Mouse (Mus musculus): ENCODE results near the gene Rrp12. TPM values are rescaled to one million over a fixed set of nuclear protein-coding genes. Genes with fewer than 3 reads are reported as not detected.
"Not testable (repeated sequence)": the region's sequence is repeated elsewhere in the genome, so short reads cannot be mapped to it uniquely, and the experiment has no call there.

The Rrp12 gene
- polyA plus RNA-seq, 1 experiment from 2014 or later: 23.5 TPM

DNA sequence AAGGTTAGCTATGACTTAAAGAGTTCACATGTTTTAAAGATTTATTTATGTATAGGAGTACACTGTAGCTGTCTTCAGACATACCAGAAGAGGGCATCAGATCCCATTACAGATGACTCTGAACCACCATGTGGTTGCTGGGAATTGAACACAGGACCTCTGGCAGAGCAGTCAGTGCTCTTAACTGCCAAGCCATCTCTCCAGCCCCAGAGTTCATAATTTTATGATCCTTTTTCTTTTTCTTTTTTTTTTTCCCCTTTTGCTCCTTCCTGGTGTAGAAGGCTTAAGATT, 18.6 kb upstream of the Rrp12 start:
- Histone ChIP-seq H3K4me1 (peaks cover 15% of the 10 kb centered on the region), H3K36me3 (peaks cover 29% of the 10 kb centered on the region), H3K4me2 (replicated peaks) (peak overlapping the region; percentile 78)
- H3K9me3 ChIP-seq; H3K9ac ChIP-seq; ATAC-seq (ENCODE audit: insufficient number of reproducible peaks, insufficient read depth, low FRiP score, low TSS enrichment); H3K4me3 ChIP-seq; H3K27me3 ChIP-seq; H3K27ac ChIP-seq: not testable (repeated sequence)

DNA sequence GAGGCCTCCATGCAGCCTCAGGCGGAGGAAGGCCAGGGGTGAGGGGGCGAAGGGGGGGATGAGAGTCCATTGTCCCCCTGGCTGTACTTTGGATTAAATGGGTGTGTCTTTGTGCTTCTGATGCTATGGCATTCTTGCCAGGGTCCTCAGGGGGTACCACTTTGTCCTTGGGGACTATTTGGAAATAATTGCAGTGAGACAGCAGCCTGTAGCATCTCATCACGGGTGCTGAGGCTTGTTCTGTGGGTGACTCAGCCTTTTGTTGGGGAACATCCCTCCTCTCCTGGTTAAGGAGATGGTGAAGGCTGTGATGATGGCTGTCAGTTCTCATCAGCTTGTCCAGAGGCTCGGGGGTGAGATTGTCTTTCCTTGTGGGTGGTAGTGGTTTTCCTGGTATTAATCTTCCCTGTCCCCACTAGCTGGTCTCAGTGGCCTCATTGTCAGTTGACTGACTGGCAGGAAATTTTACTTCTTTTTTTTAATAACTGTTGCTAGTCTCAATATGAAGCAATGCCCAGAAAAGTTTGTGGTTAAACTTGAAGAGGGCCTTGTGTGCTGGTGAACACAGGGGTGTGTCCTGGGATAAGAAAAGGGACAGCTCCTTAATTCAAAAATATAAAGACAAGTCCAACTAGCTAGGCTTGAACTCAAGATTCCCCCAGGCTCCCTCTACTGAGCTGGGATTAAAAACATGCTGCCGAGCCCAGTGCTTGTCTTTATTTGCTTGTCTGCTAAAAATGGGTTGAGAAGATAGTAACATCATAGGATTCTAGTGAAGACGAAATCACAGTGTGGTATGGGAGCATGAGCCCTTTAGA, 18.0 kb upstream of the Rrp12 start:
- Histone ChIP-seq H3K9ac (peak overlapping the region; percentile 85), H3K9me3 (no peaks in the 10 kb centered on the region), H3K27ac (no peak overlapping the region), H3K27me3 (no peaks in the 10 kb centered on the region), H3K4me3 (peak overlapping the region; percentile 76), H3K36me3 (peaks cover 24% of the 10 kb centered on the region), H3K4me2 (replicated peaks) (peak overlapping the region; percentile 78), H3K4me1 (peaks cover 15% of the 10 kb centered on the region)
- 37% methylated on average over 6 of the region's 6 CpGs for WGBS
- no peak for ATAC-seq (ENCODE audit: insufficient number of reproducible peaks, insufficient read depth, low FRiP score, low TSS enrichment)

DNA sequence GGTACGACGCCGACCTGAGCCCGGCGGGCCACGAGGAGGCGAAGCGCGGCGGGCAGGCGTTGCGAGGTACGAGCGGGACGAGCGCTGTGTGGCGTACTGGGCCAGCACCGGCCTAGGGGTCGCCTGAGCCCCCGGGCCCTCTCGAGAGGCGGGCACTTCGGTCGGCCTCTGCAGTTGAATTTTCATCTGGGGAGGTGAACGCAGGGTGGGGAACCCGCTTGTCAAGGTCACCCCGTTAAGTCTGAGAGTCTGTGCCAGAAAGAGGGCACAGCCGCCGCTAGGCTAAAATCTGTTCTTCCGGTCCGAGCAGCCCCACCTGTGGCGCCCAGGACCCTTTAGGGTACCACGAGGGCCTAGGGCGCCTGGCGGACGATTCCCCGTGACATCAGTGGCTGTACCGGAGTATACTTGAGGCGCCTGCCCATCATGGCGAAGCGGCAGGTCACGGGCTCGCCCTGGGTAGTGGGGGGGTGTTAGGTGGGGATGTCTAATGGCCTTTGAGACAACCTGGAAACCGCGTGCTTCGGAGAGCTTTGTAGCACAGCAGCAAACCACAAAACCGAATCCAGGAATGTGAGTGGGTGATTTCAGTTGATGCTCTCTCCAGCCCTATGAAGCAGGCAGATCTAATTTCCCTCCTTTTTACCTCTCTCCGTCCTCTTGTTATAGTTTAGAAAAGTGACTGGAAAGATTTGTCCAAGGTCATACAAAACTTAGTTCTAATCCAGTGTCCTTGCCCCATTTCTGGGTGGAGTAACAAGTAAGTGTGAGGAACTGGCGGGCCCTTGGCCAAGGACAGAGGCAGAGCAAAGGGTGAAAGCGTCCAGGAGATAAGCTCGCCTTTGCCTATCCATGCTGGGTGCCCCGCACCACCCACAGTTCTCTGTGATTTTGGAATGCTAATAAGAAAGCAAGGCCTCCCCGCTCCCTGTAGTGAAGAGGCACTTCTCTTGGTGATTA, 16.4 kb upstream of the Rrp12 start:
- Histone ChIP-seq H3K4me2 (replicated peaks) (peak overlapping the region; percentile 78), H3K4me1 (peaks cover 15% of the 10 kb centered on the region), H3K4me3 (peak overlapping the region; percentile 76), H3K27me3 (no peaks in the 10 kb centered on the region), H3K9ac (peak overlapping the region; percentile 85), H3K36me3 (peaks cover 17% of the 10 kb centered on the region), H3K9me3 (no peaks in the 10 kb centered on the region), H3K27ac (peak overlapping the region; percentile 91)
- ATAC-seq (ENCODE audit: insufficient number of reproducible peaks, insufficient read depth, low FRiP score, low TSS enrichment): peak; percentile 60; the same call in 1 of the 2 replicates
- under 1% methylated on average over 53 of the region's 53 CpGs for WGBS

DNA sequence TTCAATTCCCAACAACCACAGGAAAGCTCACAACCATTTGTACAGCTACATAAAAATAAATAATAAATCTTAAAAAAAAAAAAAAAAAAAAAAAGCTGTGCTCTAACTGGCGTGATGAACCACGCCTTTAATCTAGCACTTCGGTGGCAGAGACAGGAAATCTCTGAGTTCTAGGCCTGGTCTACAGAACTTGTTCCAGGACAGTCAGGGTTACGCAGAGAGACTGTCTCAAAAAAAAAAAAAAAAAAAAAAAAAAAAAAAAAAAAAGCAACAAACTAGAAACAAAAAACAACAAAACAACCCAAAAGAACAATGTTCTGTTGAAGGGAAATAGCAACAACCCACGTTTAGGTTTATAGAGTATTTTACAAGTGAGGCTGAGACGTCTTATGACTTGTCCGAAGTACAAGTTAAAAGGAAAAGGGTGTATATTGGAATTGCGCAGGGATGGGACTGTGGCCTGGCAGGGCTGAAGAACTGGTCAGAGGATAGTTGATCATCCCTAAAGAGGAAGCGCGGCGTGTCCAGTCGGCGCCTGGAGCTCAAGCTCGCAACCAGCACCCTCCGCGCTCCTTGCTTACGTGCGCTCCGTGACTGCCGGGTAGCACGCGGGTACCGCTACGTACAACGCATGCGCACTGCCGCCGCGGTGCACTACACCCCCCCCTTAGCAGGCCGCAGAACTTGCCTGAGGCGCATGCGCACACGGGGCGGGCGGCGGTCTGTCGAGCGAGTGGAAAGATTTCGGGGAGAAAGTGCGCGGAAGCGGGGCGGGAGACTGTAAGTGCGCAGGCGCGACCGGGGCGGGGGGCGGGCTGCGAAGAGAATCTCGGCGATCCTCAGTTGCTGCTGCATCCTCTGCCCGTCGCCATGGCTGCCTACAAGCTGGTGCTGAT, 15.5 kb upstream of the Rrp12 start, which contains the start of gene Pgam1:
Gene Pgam1, plus strand, starts transcription at position 746 of the 896 bp plus-strand sequence.
- ATAC-seq (ENCODE audit: insufficient number of reproducible peaks, insufficient read depth, low FRiP score, low TSS enrichment): peak; percentile 81
- Histone ChIP-seq H3K4me2 (replicated peaks) (peak within 1 kb of the TSS; percentile 78), H3K36me3 (peaks cover 8% of the 10 kb centered on the region), H3K4me3 (peak within 1 kb of the TSS; percentile 76), H3K9me3 (no peaks in the 10 kb centered on the region), H3K27me3 (no peaks in the 10 kb centered on the region), H3K4me1 (peaks cover 15% of the 10 kb centered on the region), H3K27ac (peak within 1 kb of the TSS; percentile 91), H3K9ac (peak within 1 kb of the TSS; percentile 85)
- 6% methylated on average over 53 of the region's 54 CpGs for WGBS

DNA sequence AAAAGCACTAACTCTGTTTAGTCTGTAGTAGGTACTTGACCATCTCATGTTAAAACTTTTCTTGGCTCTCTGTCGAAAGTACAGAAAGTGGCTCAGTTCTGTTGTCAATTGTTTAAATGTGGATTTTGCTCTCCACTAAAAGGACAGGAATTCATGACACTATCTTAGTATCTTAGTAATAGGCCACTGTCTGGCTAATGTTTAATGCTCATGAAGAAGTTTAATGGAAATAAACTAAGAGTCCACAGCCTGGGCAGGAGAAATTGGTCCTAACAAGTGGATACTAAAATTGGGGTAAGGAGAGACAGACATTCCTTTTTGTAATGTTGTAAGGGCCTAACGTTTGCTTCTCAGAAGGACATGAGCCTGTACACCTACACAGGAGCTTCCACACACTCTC, 14.4 kb upstream of the Rrp12 start:
- Histone ChIP-seq H3K27me3 (no peaks in the 10 kb centered on the region), H3K4me3 (no peak overlapping the region), H3K9ac (no peak overlapping the region), H3K9me3 (no peaks in the 10 kb centered on the region), H3K27ac (no peak overlapping the region), H3K4me1 (peaks cover 15% of the 10 kb centered on the region), H3K4me2 (replicated peaks) (no peak overlapping the region), H3K36me3 (no peaks in the 10 kb centered on the region)
- ATAC-seq (ENCODE audit: insufficient number of reproducible peaks, insufficient read depth, low FRiP score, low TSS enrichment): no peak
- 83% methylated on average over 2 of the region's 2 CpGs for WGBS

DNA sequence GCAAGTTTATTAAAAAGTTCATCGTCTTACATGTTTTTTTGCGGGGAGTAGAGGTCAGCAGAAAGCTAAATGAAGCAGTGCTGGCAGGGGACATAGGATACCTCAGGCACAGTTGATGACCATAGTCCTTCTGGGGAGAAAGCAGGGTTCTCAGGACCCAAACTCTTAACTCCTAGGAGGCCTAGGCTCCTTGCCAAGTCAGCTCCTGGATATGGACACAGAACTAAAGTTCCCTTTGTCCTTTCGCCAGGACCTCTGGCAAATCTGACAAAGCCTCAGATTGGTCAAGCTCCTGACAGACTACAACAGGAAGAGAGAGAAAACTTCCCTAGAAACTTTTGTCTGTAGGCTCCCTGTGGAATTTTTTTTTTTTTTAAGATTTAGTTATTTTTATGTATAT, 12.8 kb upstream of the Rrp12 start:
- H3K27ac ChIP-seq: no peak overlapping the region
- peaks cover 4% of the 10 kb centered on the region for H3K4me1 ChIP-seq
- no peaks in the 10 kb centered on the region for H3K36me3 ChIP-seq
- H3K9me3 ChIP-seq: no peaks in the 10 kb centered on the region
- H3K9ac ChIP-seq: no peak overlapping the region
- no peaks in the 10 kb centered on the region for H3K27me3 ChIP-seq
- 91% methylated on average over 3 of the region's 3 CpGs for WGBS
- no peak for ATAC-seq (ENCODE audit: insufficient number of reproducible peaks, insufficient read depth, low FRiP score, low TSS enrichment)
- no peak overlapping the region for H3K4me2 ChIP-seq (replicated peaks)
- no peak overlapping the region for H3K4me3 ChIP-seq

DNA sequence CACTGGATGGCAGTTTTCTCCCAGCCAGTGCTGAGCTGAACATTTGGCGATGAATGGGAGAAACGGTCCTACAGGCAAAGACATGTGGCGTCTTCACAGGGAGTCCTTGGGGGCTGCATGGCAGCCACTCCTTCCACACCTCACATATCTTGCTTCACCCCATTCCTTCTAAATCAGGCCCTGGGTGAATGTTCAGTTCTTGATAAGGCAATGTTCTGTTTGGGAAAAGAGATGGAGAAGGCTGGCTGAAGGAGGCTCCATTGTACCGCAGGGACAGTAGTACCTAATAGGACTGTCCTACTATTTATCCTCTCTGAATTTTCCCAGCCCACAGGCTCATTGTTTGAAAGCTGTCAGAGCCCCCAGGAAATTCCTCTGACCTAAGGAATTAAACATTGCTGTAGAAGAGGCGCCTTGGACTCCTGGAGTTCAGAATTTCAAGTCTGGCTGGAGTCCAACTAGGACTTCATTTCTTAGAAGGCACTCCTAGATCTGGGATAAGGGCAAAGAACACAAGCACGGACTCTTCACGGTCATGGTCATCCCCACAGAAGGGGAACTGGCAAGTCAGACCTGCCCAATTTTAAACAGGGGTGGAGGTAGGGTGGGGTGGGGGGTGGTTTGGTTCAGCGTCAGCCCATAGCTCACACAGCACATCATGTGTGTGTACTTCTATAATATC, 11.2 kb upstream of the Rrp12 start:
- WGBS: 60% methylated on average over 8 of the region's 8 CpGs
- Histone ChIP-seq H3K4me1 (no peaks in the 10 kb centered on the region), H3K27ac (no peak overlapping the region), H3K27me3 (no peaks in the 10 kb centered on the region), H3K9me3 (no peaks in the 10 kb centered on the region), H3K9ac (no peak overlapping the region), H3K4me2 (replicated peaks) (no peak overlapping the region), H3K36me3 (no peaks in the 10 kb centered on the region), H3K4me3 (no peak overlapping the region)
- no peak for ATAC-seq (ENCODE audit: insufficient number of reproducible peaks, insufficient read depth, low FRiP score, low TSS enrichment)

DNA sequence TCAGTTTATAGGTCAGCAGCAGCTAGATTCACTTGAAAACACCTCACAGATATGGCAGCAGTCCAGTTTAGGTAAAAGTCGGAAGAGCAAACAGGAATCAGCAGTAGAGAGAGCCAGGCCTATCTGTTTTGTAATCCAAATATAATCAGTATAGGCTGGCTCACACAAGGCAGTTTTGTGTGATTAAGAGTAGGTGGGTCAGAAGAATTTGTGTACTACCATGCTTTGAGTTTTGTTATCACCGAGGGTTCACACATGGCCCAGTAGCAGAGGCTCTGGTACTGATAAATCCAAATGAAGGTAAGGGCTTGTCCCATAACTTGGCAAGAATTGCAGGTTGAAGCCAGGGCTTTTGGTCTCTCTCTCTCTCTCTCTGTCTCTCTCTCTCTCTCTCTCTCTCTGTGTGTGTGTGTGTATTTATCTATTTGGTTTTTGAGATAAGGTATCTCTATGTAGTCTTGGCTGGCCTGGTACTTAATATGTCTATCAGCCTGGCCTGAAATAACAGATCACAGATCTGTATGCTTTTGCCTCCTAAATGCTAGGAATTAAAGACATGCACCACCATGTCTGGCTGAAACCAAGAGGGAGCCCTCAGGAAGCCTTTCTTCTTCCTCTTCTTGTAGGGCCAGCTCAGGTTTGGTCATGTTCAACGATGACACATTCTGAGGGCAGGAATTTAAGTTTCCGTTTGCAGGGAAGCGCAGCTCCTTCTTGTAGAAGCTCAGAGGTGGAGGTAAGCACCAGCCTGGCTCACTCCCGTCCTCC, 10.5 kb upstream of the Rrp12 start:
- Histone ChIP-seq H3K27ac (no peak overlapping the region), H3K4me1 (no peaks in the 10 kb centered on the region), H3K27me3 (no peaks in the 10 kb centered on the region), H3K9me3 (no peaks in the 10 kb centered on the region), H3K4me3 (no peak overlapping the region), H3K36me3 (no peaks in the 10 kb centered on the region), H3K9ac (no peak overlapping the region), H3K4me2 (replicated peaks) (no peak overlapping the region)
- ATAC-seq (ENCODE audit: insufficient number of reproducible peaks, insufficient read depth, low FRiP score, low TSS enrichment): no peak
- WGBS: 63% methylated on average over 6 of the region's 6 CpGs

DNA sequence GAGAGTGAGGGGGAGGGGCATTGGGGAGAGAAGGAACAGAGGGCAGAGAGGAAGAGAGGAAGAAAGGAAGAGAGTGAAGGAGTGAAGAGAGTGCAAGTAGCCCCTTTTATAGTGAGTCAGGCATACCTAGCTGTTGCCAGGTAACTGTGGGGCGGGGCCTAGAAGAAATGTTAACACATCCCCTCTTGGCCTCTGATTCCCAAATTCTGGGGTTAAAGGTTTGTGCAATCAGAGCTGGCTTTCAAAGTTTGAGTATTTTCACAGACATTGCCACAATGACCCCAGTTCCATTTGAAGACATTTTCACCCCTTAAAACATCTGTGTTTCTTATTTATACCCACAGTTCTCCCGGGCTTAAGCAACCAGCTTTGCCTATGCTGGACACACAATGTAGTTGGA, 9.3 kb upstream of the Rrp12 start:
- Histone ChIP-seq H3K27me3 (no peaks in the 10 kb centered on the region), H3K27ac (no peak overlapping the region), H3K36me3 (no peaks in the 10 kb centered on the region), H3K9me3 (no peaks in the 10 kb centered on the region), H3K4me3 (no peak overlapping the region), H3K4me1 (no peaks in the 10 kb centered on the region), H3K9ac (no peak overlapping the region), H3K4me2 (replicated peaks) (no peak overlapping the region)
- 90% methylated on average over 2 of the region's 2 CpGs for whole genome bisulfite sequencing
- no peak for ATAC-seq (ENCODE audit: insufficient number of reproducible peaks, insufficient read depth, low FRiP score, low TSS enrichment)

DNA sequence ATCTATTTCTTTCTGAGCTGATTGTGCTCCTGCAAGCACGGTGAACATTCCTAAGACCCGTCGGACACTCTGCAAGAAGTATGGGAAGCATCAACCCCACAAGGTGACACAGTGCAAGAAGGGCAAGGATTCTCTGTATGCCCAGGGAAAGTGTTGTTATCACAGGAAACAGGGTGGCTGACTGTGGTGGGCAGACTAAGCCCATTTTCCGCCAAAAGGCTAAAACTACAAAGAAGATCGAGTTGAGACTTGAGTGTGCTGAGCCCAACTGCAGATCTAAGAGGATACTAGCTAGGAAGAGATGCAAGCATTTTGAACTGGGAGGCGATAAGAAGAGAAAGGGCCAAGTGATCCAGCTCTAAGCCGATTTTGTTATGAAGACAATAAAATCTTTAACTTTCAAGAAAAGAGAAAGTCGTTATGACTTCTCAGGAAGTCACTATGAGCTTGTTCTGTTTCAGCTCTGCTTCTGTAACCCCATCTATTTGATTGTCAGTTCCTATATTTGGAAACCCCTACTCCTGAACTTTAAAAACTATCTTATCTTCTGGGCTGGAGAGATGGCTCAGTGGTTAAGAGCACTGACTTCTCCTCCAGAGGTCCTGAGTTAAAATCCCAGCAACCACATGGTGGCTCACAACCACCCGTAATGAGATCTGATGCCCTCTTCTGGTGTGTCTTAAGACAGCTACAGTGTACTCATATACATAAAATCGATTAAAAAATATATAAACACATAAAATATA, 7.0 kb upstream of the Rrp12 start:
- H3K4me3 ChIP-seq: no peak overlapping the region
- 81% methylated on average over 10 of the region's 10 CpGs for WGBS
- no peaks in the 10 kb centered on the region for H3K27me3 ChIP-seq
- no peaks in the 10 kb centered on the region for H3K36me3 ChIP-seq
- no peaks in the 10 kb centered on the region for H3K4me1 ChIP-seq
- H3K27ac ChIP-seq: no peak overlapping the region
- no peak overlapping the region for H3K9ac ChIP-seq
- no peak for ATAC-seq (ENCODE audit: insufficient number of reproducible peaks, insufficient read depth, low FRiP score, low TSS enrichment)
- no peak overlapping the region for H3K4me2 ChIP-seq (replicated peaks)
- no peaks in the 10 kb centered on the region for H3K9me3 ChIP-seq

Measured in embryonic facial prominence, embryonic 12.5 days (tissue).